Mouse (Mus musculus) CH12.LX (cell line): ENCODE data around the gene Ermard. TPM values are rescaled to one million over a fixed set of nuclear protein-coding genes. Genes with fewer than 3 reads are reported as not detected.

ENCODE experiments used
- DNase-seq: peaks from one replicate; pipeline ENCODE4 v3.0.0-alpha.2; 2013; ENCODE audit errors: extremely low read depth
- H3K27ac ChIP-seq: 2 replicates; pipeline ENCODE4 v1.5.1; 2012; ENCODE audit warnings: low read depth, mild to moderate bottlenecking, control low read depth, moderate library complexity; ENCODE audit not compliant: insufficient read depth
- H3K27me3 ChIP-seq: replicated peaks from 2 replicates; pipeline ENCODE3; 2012; ENCODE audit warnings: inconsistent platforms
- H3K36me3 ChIP-seq, 2 experiments: replicated peaks in 1 of 2; 2 replicates each; pipeline versions ENCODE3 to v1.6.1; 2012; ENCODE audit warnings: inconsistent platforms in 1 of 2, low read length in 1 of 2, mild to moderate bottlenecking in 1 of 2, mixed read lengths in 1 of 2, moderate library complexity in 1 of 2; ENCODE audit not compliant: control insufficient read depth in 1 of 2, insufficient read depth in 1 of 2
- H3K4me1 ChIP-seq, 2 experiments: 2 replicates each; pipeline ENCODE4 v1.6.1; 2012; ENCODE audit warnings: inconsistent platforms in 1 of 2, moderate library complexity in 1 of 2; ENCODE audit not compliant: insufficient read depth in 2 of 2, control insufficient read depth in 1 of 2
- H3K4me2 ChIP-seq: 2 replicates; pipeline ENCODE4 v1.6.1; 2012; ENCODE audit warnings: low read depth, mild to moderate bottlenecking, control low read depth; ENCODE audit not compliant: poor library complexity, insufficient read depth, severe bottlenecking
- H3K4me3 ChIP-seq, 3 experiments: fragments of 150-350 bp in 1 of 3; sonication (generic) in 1 of 3; replicated peaks in 1 of 3; 2 replicates each; pipeline versions ENCODE3 to v1.5.1; 2011 to 2012; ENCODE audit warnings: low read depth in 2 of 3, low read length in 2 of 3, mild to moderate bottlenecking in 2 of 3, moderate library complexity in 2 of 3, control low read depth in 1 of 3, improper control_type of control experiment in 1 of 3, inconsistent platforms in 1 of 3, mixed read lengths in 1 of 3; ENCODE audit not compliant: poor library complexity in 1 of 3
- H3K79me2 ChIP-seq: replicated peaks from 2 replicates; pipeline ENCODE4 v1.6.1; 2012; ENCODE audit warnings: mild to moderate bottlenecking, moderate library complexity; ENCODE audit not compliant: control insufficient read depth, poor library complexity, insufficient read depth, severe bottlenecking; ENCODE audit errors: extremely low read depth
- H3K9ac ChIP-seq: 2 replicates; pipeline ENCODE4 v1.6.1; 2012; ENCODE audit warnings: low read depth, mild to moderate bottlenecking, control low read depth, moderate library complexity; ENCODE audit not compliant: insufficient read depth
- H3K9me3 ChIP-seq: replicated peaks from 2 replicates; pipeline ENCODE3; 2012; ENCODE audit warnings: low read length, inconsistent platforms, mixed read lengths
- BHLHE40 ChIP-seq: IDR thresholded peaks from 2 replicates; pipeline ENCODE4 v1.6.1; 2011; ENCODE audit warnings: mild to moderate bottlenecking, low read depth, low read length, improper control_type of control experiment
- CHD1 ChIP-seq: IDR thresholded peaks from 2 replicates; pipeline ENCODE4 v1.6.1; 2012; ENCODE audit warnings: low read depth, low read length, improper control_type of control experiment, inconsistent platforms
- E2F4 ChIP-seq: IDR thresholded peaks from 2 replicates; pipeline ENCODE4 v1.6.1; 2011; ENCODE audit warnings: low read depth, low read length, improper control_type of control experiment; ENCODE audit not compliant: insufficient replicate concordance
- ELF1 ChIP-seq: IDR thresholded peaks from 2 replicates; pipeline ENCODE4 v1.6.1; 2014; ENCODE audit warnings: low read depth, mild to moderate bottlenecking, inconsistent platforms, low read length, improper control_type of control experiment
- GABPA ChIP-seq: IDR thresholded peaks from 2 replicates; pipeline ENCODE4 v1.6.1; 2012; ENCODE audit warnings: low read depth, low read length, improper control_type of control experiment, inconsistent platforms; ENCODE audit not compliant: insufficient replicate concordance
- JUN ChIP-seq: IDR thresholded peaks from 2 replicates; pipeline ENCODE4 v1.6.1; 2011; ENCODE audit warnings: low read depth, mild to moderate bottlenecking, low read length, improper control_type of control experiment, moderate library complexity; ENCODE audit not compliant: insufficient read depth
- JUND ChIP-seq: conservative IDR thresholded peaks from 2 replicates; pipeline ENCODE4 v1.6.1; 2011; ENCODE audit warnings: low read depth, low read length, improper control_type of control experiment
- KAT2A ChIP-seq: IDR thresholded peaks from 2 replicates; pipeline ENCODE4 v1.6.1; 2012; ENCODE audit warnings: low read length, improper control_type of control experiment, inconsistent platforms; ENCODE audit not compliant: insufficient replicate concordance
- MEF2A ChIP-seq: IDR thresholded peaks from 2 replicates; pipeline ENCODE4 v1.6.1; 2014; ENCODE audit warnings: low read depth, mild to moderate bottlenecking, inconsistent platforms, low read length, improper control_type of control experiment, borderline replicate concordance
- MXI1 ChIP-seq: IDR thresholded peaks from 2 replicates; pipeline ENCODE4 v1.6.1; 2011; ENCODE audit warnings: mild to moderate bottlenecking, low read depth, low read length, improper control_type of control experiment
- MYC ChIP-seq: IDR thresholded peaks from 2 replicates; pipeline ENCODE4 v1.6.1; 2011; ENCODE audit warnings: low read depth, mild to moderate bottlenecking, improper control_type of control experiment, low read length
- NELFE ChIP-seq: IDR thresholded peaks from 2 replicates; pipeline ENCODE4 v1.6.1; 2011; ENCODE audit warnings: low read depth, low read length, improper control_type of control experiment
- NRF1 ChIP-seq: IDR thresholded peaks from 2 replicates; pipeline ENCODE4 v1.6.1; 2014; ENCODE audit warnings: low read depth, mild to moderate bottlenecking, inconsistent platforms, low read length, improper control_type of control experiment, moderate library complexity
- POLR2AphosphoS2 ChIP-seq: IDR thresholded peaks from 2 replicates; pipeline ENCODE4 v1.6.1; 2011; ENCODE audit warnings: low read depth, low read length, improper control_type of control experiment
- RAD21 ChIP-seq: IDR thresholded peaks from 2 replicates; pipeline ENCODE4 v1.6.1; 2011; ENCODE audit warnings: low read depth, mild to moderate bottlenecking, low read length, improper control_type of control experiment, moderate library complexity
- UBTF ChIP-seq: IDR thresholded peaks from 2 replicates; pipeline ENCODE4 v1.6.1; 2012; ENCODE audit warnings: low read depth, mild to moderate bottlenecking, inconsistent platforms, low read length, improper control_type of control experiment, moderate library complexity
- USF1 ChIP-seq: IDR thresholded peaks from 2 replicates; pipeline ENCODE4 v1.6.1; 2014; ENCODE audit warnings: low read depth, mild to moderate bottlenecking, inconsistent platforms, low read length, improper control_type of control experiment
- USF2 ChIP-seq: conservative IDR thresholded peaks from 2 replicates; pipeline ENCODE4 v1.6.1; 2011; ENCODE audit warnings: low read depth, low read length, improper control_type of control experiment
- ZKSCAN1 ChIP-seq: IDR thresholded peaks from 2 replicates; pipeline ENCODE4 v1.6.1; 2012; ENCODE audit warnings: low read depth, inconsistent platforms, low read length, improper control_type of control experiment, borderline replicate concordance
- ZNF384 ChIP-seq: IDR thresholded peaks from 2 replicates; pipeline ENCODE4 v1.6.1; 2012; ENCODE audit warnings: low read depth, low read length, improper control_type of control experiment, inconsistent platforms
- dilution Hi-C: fragments of 300-500 bp; cut with MboI; formaldehyde crosslinking; loops from 2 replicates; pipeline ENCODE4 v1.14.3; 2020; ENCODE audit warnings: low sequenced_read_pairs; ENCODE audit not compliant: extremely low pct_unique_long_range_greater_than_20kb, extremely low pct_ligation_motif_present
- in situ Hi-C: fragments of 300-500 bp; cut with MboI; formaldehyde crosslinking; loops from 3 replicates; pipeline ENCODE4 v1.14.3; 2019; ENCODE audit warnings: low sequenced_read_pairs, low pct_ligation_motif_present, low pct_unique_long_range_greater_than_20kb, mixed read lengths
- polyA plus RNA-seq: library from polyadenylated mRNA; unstranded; fragments of >175 nt; gene quantifications from 2 replicates; pipeline ENCODE4 v1.2.1, GENCODE M21; 2012; ENCODE audit warnings: low read depth; ENCODE audit not compliant: insufficient read length
- total RNA-seq, 2 experiments: library from RNA; depleted of rRNA; stranded (reverse); fragments of 300-350 nt in 1 of 2; fragments of >200 nt in 1 of 2; gene quantifications; 2 replicates each; pipeline ENCODE4 v1.2.3; 2012 to 2014

The Ermard gene
- total and polyA plus RNA-seq, 3 experiments = 32.0 to 45.6 (median 38.8) TPM

DNA sequence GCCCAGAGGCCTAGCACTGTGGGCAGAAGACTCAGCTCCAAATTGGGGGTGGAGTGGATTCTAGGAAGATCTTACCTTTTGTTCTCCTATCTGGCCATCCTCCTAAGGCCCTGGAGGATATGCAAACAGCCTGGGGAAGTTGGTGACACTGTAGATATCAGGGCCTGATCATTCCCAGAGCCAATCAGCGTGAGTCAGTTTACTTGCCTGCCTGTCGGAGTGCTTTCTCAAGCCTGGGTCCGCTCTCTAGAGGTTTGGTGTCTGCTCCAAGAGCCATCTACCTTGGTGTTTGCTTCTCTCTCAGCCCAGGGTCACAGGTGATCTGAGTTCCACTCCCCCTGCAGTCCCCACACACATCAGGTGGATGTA is 89.3 kb downstream of the Ermard start:
- H3K4me2 ChIP-seq = no peak overlapping the region
- dilution Hi-C loops (no loop called here), in situ Hi-C loops (no loop called here)
- H3K27me3 ChIP-seq = no peaks in the 10 kb centered on the region
- H3K4me1 ChIP-seq = peaks cover 2 to 22% of the 10 kb centered on the region in 2 experiments; a peak in 3 of 4 replicates
- H3K79me2 ChIP-seq = no peaks in the 10 kb centered on the region
- no peak overlapping the region for H3K9ac ChIP-seq
- DNase-seq = no peak
- no peaks in the 10 kb centered on the region for H3K36me3 ChIP-seq
- H3K9me3 ChIP-seq = no peaks in the 10 kb centered on the region
- no peak for TF ChIP-seq CHD1
- TF ChIP-seq MXI1 = no peak
- TF ChIP-seq E2F4 = no peak
- TF ChIP-seq NELFE = no peak
- no peak for TF ChIP-seq USF1
- TF ChIP-seq RAD21 = no peak
- TF ChIP-seq USF2 = no peak
- TF ChIP-seq ZKSCAN1 = no peak
- no peak for TF ChIP-seq NRF1
- TF ChIP-seq POLR2AphosphoS2 = no peak
- TF ChIP-seq GABPA = no peak
- TF ChIP-seq UBTF = no peak
- no peak for TF ChIP-seq ZNF384
- TF ChIP-seq JUN = no peak
- no peak for TF ChIP-seq JUND
- no peak for TF ChIP-seq MEF2A
- no peak overlapping the region for H3K4me3 ChIP-seq
- H3K27ac ChIP-seq = no peak overlapping the region

DNA sequence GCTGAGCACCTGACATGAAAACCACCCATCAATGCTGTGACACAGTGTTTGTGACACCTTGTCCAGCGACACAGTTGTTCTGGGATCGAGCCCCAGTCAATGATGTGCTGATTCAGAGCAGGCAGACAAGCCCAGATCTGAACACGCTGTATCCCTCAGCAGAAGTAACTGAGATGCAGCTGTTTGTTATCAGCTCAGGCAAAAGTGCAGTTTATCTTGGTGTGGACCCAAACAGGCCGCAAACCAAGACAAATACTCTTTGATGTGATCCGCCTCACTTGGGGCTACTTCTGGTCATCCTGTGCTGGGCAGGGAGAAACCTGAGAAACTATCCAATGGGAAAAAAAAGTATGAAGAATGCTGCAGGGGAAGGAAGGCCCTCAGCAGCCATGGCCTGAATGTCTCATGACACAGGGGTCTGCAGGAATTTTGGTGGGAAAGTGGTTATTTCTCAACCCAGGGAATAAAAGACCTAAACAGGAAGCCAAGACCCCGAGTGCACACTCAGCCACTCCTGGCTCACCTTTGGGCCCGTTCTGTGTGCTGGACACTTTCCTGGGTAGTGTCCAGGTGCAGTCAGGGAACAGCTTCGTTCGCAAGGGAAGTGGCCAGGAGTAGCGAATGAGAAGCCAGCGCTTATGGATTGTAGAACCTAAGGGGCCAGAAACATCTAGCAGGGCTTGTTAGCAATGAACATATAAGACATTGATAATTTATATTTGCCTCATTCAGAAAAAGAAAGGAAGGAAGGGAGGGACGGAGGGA is 94.1 kb downstream of the Ermard start:
- H3K4me2 ChIP-seq = no peak overlapping the region
- H3K27ac ChIP-seq = no peak overlapping the region
- no peak for DNase-seq
- no peak overlapping the region for H3K9ac ChIP-seq
- H3K4me3 ChIP-seq = no peak overlapping the region
- H3K9me3 ChIP-seq = no peaks in the 10 kb centered on the region
- H3K27me3 ChIP-seq = no peaks in the 10 kb centered on the region
- H3K4me1 ChIP-seq = peaks cover 2 to 11% of the 10 kb centered on the region in 2 experiments; a peak in 3 of 4 replicates
- TF ChIP-seq MYC (no peak), ZNF384 (no peak), ELF1 (no peak), BHLHE40 (no peak), KAT2A (no peak), MEF2A (no peak), UBTF (no peak)
- in situ Hi-C loops = no loop called here
- dilution Hi-C loops = no loop called here
- H3K36me3 ChIP-seq = no peaks in the 10 kb centered on the region
- no peaks in the 10 kb centered on the region for H3K79me2 ChIP-seq
